Mouse (Mus musculus): ENCODE data around the gene Nphp4.
"Not testable (repeated sequence)": the region's sequence is repeated elsewhere in the genome, so short reads cannot be mapped to it uniquely, and the experiment has no call there.

Gene Nphp4

GRCm38 (mm10) chr4:152554421-152554820, 77.9 kb downstream of the Nphp4 start:
- DNase-seq (ENCODE audit: low read depth, low spot score): no peak

GRCm38 (mm10) chr4:152555806-152556205, 79.3 kb downstream of the Nphp4 start:
- DNase-seq (ENCODE audit: low read depth, low spot score): not testable (repeated sequence)

DNA sequence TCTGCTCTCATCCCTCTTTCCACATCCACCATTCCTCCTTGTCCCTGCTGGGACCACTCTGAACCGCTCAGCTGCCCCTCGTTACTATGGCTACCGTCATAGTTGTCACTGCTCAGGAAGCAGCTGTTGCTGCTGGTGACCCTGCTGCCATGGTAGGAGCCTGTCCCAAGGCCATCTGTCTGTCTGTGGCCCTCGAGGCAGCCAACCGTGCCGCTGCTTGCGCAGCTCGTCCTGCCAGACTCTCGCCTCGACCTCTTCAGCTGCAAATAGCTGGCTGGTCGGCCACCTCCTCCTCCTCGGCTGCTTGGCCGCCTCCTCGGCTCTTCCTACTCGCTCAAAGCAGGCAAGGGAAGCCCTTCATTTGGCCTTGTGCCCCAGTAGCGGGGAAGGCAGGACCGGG, 81.7 kb downstream of the Nphp4 start:
- DNase-seq (ENCODE audit: low read depth, low spot score): no peak

DNA sequence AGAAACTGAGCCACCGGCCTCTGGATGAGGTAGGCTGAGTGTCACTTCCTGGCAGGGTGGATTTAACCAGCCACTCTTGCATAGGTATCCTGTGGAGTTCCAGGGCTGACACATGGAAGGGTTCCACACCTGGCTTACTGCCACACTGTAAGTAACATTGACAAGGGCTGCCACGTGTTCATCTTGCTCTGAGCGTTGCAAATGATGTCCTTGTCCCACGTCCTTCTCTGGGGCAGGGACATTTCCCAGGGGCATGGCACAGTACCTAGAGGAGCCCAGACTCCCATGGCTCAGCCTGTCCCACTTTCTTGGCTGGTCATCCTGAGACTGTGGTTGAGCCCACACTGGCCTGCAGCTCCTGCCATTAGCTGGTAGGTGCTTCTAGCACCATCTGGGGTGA, 91.5 kb downstream of the Nphp4 start:
- no peak for DNase-seq (ENCODE audit: low read depth, low spot score)

- no peak for DNase-seq (ENCODE audit: low read depth, low spot score)
Observed at GRCm38 (mm10) chr4:152568662-152569395, 92.3 kb downstream of the Nphp4 start.

DNA sequence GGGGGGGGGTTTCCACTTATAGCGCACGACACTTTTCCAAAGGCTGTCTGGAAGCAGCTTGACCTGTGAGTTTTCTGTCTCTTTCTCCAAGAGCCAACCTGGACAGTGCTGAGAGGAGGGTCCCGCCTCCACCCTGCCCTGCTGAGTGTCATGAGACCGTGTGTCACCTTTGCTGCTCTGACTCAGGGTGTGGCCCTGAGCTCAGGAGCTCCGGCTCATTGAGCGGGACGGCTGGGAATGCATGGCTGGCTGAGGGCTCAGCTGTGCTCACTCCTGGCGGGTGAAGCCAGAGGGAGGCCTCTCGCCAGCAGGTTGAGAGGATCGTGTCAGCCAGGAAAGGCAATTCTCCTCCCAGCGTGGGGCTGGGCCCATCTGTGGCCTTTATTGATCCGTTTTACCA, 97.8 kb downstream of the Nphp4 start:
- no peak for DNase-seq (ENCODE audit: low read depth, low spot score)

GRCm38 (mm10) chr4:152576826-152577225, 100.3 kb downstream of the Nphp4 start:
- no peak for DNase-seq (ENCODE audit: low read depth, low spot score)

DNA sequence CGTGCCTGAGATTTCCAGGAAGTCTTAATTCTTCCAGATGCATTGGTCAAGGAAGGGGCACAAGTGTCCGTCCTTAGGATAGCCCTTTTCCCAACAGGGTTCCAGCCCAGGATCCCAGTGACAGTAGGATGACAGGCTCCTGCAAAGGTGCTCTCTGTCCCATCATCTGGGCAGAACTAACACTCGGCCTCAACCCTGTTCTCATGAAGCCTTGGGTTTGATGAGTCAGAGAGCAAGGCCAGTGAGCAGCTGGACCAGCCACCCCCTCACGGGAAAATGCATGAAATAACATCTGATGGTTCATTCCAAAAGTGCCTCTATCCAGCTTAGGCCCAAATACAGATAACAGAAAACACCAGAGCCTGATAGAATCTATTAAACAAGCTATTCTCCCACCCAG, 103.5 kb downstream of the Nphp4 start:
- no peak for DNase-seq (ENCODE audit: low read depth, low spot score)

DNA sequence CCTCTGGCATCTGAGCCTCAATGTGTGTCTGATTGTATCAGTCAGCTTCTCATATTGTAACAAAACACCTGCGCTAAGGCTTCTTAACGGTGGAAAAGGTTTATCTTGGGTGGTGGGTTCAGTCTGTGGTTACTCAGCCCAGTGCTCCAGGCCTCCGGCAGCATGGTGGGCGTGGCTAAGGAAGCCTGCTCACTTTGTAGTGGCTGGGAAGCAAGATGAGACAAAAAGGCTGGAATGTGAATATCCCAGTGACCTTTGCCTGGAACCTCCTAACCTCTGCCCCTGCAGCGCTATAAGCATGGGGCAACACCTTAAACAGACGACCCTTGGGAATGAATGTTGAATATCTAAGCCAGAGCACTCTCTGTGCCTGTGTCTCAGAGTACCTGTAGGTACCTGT, 105.7 kb downstream of the Nphp4 start:
- no peak for DNase-seq (ENCODE audit: low read depth, low spot score)

- DNase-seq (ENCODE audit: low read depth, low spot score): no peak
Observed at GRCm38 (mm10) chr4:152583616-152584015, 107.1 kb downstream of the Nphp4 start.

GRCm38 (mm10) chr4:152585526-152585925, 109.0 kb downstream of the Nphp4 start:
- DNase-seq (ENCODE audit: low read depth, low spot score): no peak

DNA sequence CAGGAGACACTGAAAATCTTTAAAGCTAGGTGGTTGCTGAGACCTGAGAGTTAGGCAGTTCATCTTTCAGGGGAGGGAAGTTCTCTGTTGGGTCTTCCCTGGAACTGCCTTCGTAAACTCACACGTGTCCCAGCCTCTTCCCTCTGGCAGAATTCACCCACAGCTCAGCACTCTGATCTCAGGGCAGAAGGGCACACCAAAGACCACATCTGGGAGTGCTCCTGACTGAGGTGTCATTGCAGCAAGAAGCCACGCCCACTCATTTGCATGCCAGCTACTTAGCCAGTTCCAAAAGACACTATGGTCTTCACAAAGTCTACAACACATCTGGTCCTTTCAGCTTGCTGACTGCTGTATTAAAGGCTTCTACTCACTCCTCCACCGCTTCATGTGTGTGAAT, 109.7 kb downstream of the Nphp4 start:
- no peak for DNase-seq (ENCODE audit: low read depth, low spot score)

GRCm38 (mm10) chr4:152604285-152604684, 127.8 kb downstream of the Nphp4 start:
- DNase-seq (ENCODE audit: low read depth, low spot score): no peak

DNA sequence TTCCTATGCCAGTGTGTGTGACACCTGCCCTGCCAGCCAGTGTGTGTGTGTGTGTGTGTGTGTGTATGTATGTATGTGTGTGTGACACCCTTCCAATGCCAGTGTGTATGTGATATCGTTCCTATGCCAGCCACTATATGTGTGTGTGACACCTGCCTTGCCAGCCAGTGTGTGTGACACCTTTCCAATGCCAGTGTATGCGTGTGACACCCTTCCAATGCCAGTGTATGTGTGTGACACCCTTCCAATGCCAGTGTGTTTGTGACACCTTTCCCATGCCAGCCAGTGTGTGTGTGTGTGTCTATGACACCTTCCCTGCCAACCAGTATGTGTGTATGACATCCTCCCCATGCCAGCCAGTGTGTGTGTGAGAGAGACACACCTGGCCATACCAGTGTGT, 132.7 kb downstream of the Nphp4 start:
- no peak for DNase-seq (ENCODE audit: low read depth, low spot score)

DNA sequence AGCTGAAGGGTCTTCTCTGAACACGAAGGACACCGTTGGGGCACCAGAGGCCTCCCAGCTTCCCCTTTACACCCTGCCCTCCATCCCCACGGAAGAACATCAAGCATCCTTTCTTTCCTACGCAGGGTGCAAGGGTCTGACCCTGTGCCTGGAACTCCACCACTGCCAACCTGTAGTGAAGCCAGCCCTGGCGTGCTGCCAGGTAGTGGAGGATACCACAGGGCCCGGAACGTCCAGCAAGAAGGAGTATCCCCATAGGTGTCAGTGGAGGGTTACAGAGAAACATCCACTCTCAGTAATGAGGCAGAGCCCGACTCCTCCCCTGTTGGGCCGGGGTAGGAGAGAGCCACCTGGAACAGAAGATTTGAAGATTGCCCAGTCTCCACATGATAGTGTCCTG, 133.5 kb downstream of the Nphp4 start:
- no peak for DNase-seq (ENCODE audit: low read depth, low spot score)

All from brain, embryonic 18.5 days (tissue).